Mouse (Mus musculus): Measurements from ENCODE around the gene Gm13723.

Gene Gm13723

GRCm38 (mm10) chr2:86874702-86875101 lies at the start of gene Gm13723:
TSS of gene Gm13723 (minus strand) at chr2:86874802.
- in situ Hi-C loops (cut with MboI, MseI), result loop anchor here (5.0 to 25.0 kb wide), 2 partner anchors 52 to 1537 kb away; partner anchors contain the start of genes Olfr1094 and Olfr987

GRCm38 (mm10) chr2:86905647-86906046 lies 31.0 kb upstream of the Gm13723 start:
- in situ Hi-C loops (cut with MboI, MseI), result no loop called here

- in situ Hi-C loops (cut with MboI, MseI), result no loop called here
These were observed 17.5 kb upstream of the Gm13723 start, which contains the start of gene Olfr1097 for GRCm38 (mm10) chr2:86892116-86892515. TSS of gene Olfr1097 (minus strand) at chr2:86892216.

- in situ Hi-C loops (cut with MboI, MseI), result loop anchor here (25.0 kb wide), 1 partner anchor 1514 kb away; the partner anchor contains the start of gene Olfr987
These were observed 23.0 kb downstream of the Gm13723 start, which contains the start of gene Olfr1095 for GRCm38 (mm10) chr2:86851596-86851995. TSS of gene Olfr1095 (minus strand) at chr2:86851696.

- in situ Hi-C loops (cut with MboI, MseI), result loop anchor here (5.0 kb wide), 1 partner anchor 48 kb away; the partner anchor contains the start of gene Gm13723
These were observed 50.2 kb downstream of the Gm13723 start, which contains the start of gene Olfr1094 for GRCm38 (mm10) chr2:86824363-86824762. TSS of gene Olfr1094 (plus strand) at chr2:86824663.
